Mouse (Mus musculus) lung, adult 2 months (tissue): Measurements from ENCODE around the gene Hist1h4d.

ENCODE experiments used
- CTCF ChIP-seq: fragments of 200-500 bp; IDR thresholded peaks from 2 replicates; pipeline ENCODE4 v1.5.1; 2011; ENCODE audit warnings: mild to moderate bottlenecking, low read length, control low read depth; ENCODE audit not compliant: insufficient read depth
- POLR2A ChIP-seq: fragments of 200-500 bp; IDR thresholded peaks from 2 replicates; pipeline ENCODE4 v1.6.1; 2011; ENCODE audit warnings: low read depth, mild to moderate bottlenecking, control low read depth, low read length, borderline replicate concordance; ENCODE audit errors: extremely low read depth

DNA sequence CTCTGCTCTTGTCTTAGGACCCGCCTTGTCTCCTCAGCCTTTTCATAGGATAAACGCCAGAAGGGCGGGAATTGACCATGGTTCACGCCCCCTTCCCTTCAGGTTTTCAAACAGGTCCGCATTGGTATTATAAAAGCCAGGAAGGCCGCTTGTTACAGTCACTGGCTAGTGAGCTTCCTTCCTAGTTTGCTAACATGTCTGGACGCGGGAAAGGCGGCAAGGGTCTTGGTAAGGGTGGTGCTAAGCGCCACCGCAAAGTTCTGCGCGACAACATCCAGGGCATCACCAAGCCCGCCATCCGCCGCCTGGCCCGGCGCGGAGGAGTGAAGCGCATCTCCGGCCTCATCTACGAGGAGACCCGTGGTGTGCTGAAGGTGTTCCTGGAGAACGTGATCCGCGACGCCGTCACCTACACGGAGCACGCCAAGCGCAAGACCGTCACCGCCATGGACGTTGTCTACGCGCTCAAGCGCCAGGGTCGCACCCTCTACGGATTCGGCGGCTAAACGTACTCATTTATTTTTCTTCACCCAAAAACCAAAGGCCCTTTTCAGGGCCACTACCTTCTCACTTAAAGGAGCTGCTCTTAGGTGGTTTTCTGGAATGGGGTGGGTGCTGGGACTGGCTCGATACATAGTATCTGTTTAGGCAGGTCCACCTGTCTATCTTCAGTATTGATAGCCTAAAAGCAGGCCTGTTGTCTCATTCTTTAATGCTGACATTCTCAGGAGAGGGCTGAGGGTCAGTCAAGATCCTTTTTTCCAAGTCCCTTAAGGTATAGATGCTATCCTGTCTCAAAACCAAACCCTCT, at the start of gene Hist1h4d:
- TF ChIP-seq CTCF (no peak), POLR2A (peak; percentile 100)
